Mouse (Mus musculus): ENCODE data around the gene 4932438H23Rik. TPM values are rescaled to one million over a fixed set of nuclear protein-coding genes. Genes with fewer than 3 reads are reported as not detected.

The 4932438H23Rik gene
- total and polyA plus RNA-seq, 3 experiments, result not detected

DNA sequence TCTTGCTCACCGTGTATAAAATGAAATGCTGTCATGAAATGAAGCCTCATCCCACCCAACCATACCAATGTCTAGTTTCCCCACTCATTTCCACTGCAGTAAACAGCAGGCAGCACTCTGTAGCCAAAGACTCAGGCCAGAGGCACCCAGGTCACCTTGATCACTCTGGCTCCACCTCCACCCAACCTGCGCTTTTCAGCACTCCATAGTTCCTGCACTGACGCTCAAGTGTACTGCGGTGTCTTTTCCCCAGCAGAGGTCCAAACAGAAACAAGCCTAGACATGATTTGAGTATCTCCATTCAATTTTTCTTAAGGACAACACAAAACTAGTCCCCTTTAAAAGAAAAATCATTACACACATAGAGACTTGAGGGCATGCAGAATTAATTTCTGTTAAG, 75.4 kb downstream of the 4932438H23Rik start:
- Histone ChIP-seq H3K4me3 (ENCODE audit: control insufficient read depth in 1 of 2, insufficient read depth in 1 of 2, low read depth in 2 of 2, low read length in 2 of 2) (no peak overlapping the region), H3K79me2 (ENCODE audit: control insufficient read depth, insufficient read depth, low read length, poor library complexity) (no peaks in the 10 kb centered on the region), H3K9me3 (replicated peaks; ENCODE audit: insufficient read depth, low read length) (no peaks in the 10 kb centered on the region), H3K9ac (ENCODE audit: control insufficient read depth, low read depth, low read length, poor library complexity, severe bottlenecking) (no peak overlapping the region), H3K4me1 (ENCODE audit: control insufficient read depth in 1 of 2, insufficient read depth in 2 of 2, low read length in 2 of 2) (no peaks in the 10 kb centered on the region; a peak in 1 of 4 replicates), H3K27me3 (ENCODE audit: control insufficient read depth in 1 of 2, insufficient read depth in 2 of 2, low read length in 2 of 2) (no peaks in the 10 kb centered on the region), H3K27ac (ENCODE audit: control insufficient read depth, low read depth, low read length) (no peak overlapping the region), H3K36me3 (ENCODE audit: control insufficient read depth in 1 of 2, insufficient read depth in 2 of 2, low read length in 2 of 2) (peaks cover 3 to 50% of the 10 kb centered on the region in 2 experiments)
- DNase-seq (ENCODE audit: low read depth, low spot score), result no peak
- TF ChIP-seq HCFC1 (IDR thresholded peaks at IDR 0.05; ENCODE audit: low read depth, low read length) (no peak), POLR2AphosphoS5 (IDR thresholded peaks at IDR 0.05; ENCODE audit: borderline replicate concordance, low read depth, low read length) (no peak), RAD21 (IDR thresholded peaks at IDR 0.05; ENCODE audit: low read depth, low read length) (no peak), CTCF (IDR thresholded peaks at IDR 0.05 in 2 of 3, conservative IDR thresholded peaks at IDR 0.05 in 1 of 3; ENCODE audit: control insufficient read depth in 1 of 3, insufficient read depth in 1 of 3, low read depth in 2 of 3, low read length in 3 of 3, poor library complexity in 1 of 3, severe bottlenecking in 1 of 3) (no peak), TBP (IDR thresholded peaks at IDR 0.05; ENCODE audit: low read depth, low read length) (no peak), TAL1 (IDR thresholded peaks at IDR 0.05; ENCODE audit: low read length) (no peak), BHLHE40 (IDR thresholded peaks at IDR 0.05; ENCODE audit: borderline replicate concordance, low read depth, low read length) (no peak), ZC3H11A (IDR thresholded peaks at IDR 0.05; ENCODE audit: low read depth, low read length) (no peak), SIN3A (IDR thresholded peaks at IDR 0.05; ENCODE audit: low read length) (no peak), UBTF (IDR thresholded peaks at IDR 0.05; ENCODE audit: borderline replicate concordance, insufficient read depth, low read depth, low read length) (no peak), E2F4 (IDR thresholded peaks at IDR 0.05; ENCODE audit: borderline replicate concordance, low read depth, low read length) (no peak), MYC (IDR thresholded peaks at IDR 0.05; ENCODE audit: low read depth, low read length) (no peak), MAZ (IDR thresholded peaks at IDR 0.05; ENCODE audit: low read depth, low read length) (no peak), POLR2AphosphoS2 (IDR thresholded peaks at IDR 0.05; ENCODE audit: low read length) (no peak), POLR2A (IDR thresholded peaks at IDR 0.05; ENCODE audit: control insufficient read depth in 1 of 2, insufficient read depth in 1 of 2, low read depth in 1 of 2, low read length in 2 of 2, poor library complexity in 1 of 2) (no peak), ZMIZ1 (IDR thresholded peaks at IDR 0.05; ENCODE audit: low read depth, low read length) (no peak), ELF1 (IDR thresholded peaks at IDR 0.05; ENCODE audit: low read depth, low read length) (no peak), ZKSCAN1 (IDR thresholded peaks at IDR 0.05; ENCODE audit: low read depth, low read length) (no peak), JUND (IDR thresholded peaks at IDR 0.05; ENCODE audit: low read depth, low read length) (no peak)

DNA sequence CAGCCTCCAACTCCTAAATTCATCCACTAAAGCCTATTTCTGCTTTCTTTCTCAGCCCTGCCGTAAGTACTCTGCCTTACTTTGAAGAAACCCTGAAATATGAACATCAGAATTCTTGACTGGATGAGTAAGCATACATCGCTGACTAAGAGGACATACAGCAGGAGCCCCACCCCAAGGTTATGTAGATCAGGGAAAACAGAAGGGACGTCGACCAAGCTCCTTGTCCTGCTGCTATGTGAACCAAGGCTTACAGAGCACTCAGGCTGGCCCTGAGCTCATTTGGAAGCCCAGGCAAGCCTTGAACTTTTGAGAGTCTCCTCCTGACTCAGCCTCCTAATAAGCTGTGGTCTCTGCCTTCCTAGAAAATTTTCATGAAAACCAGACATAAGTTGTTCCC, 79.2 kb downstream of the 4932438H23Rik start:
- H3K36me3 ChIP-seq (ENCODE audit: control insufficient read depth in 1 of 2, insufficient read depth in 2 of 2, low read length in 2 of 2), result peaks cover 7 to 40% of the 10 kb centered on the region in 2 experiments
- H3K27ac ChIP-seq (ENCODE audit: control insufficient read depth, low read depth, low read length), result no peak overlapping the region
- H3K79me2 ChIP-seq (ENCODE audit: control insufficient read depth, insufficient read depth, low read length, poor library complexity), result peaks cover 5% of the 10 kb centered on the region
- H3K9ac ChIP-seq (ENCODE audit: control insufficient read depth, low read depth, low read length, poor library complexity, severe bottlenecking), result no peak overlapping the region
- DNase-seq (ENCODE audit: low read depth, low spot score), result no peak
- H3K4me3 ChIP-seq (ENCODE audit: control insufficient read depth in 1 of 2, insufficient read depth in 1 of 2, low read depth in 2 of 2, low read length in 2 of 2), result no peak overlapping the region
- peaks cover 3 to 4% of the 10 kb centered on the region in 2 experiments for H3K4me1 ChIP-seq (ENCODE audit: control insufficient read depth in 1 of 2, insufficient read depth in 2 of 2, low read length in 2 of 2)
- H3K9me3 ChIP-seq (replicated peaks; ENCODE audit: insufficient read depth, low read length), result no peaks in the 10 kb centered on the region
- TF ChIP-seq GATA1 (IDR thresholded peaks at IDR 0.05; ENCODE audit: low read depth, low read length) (no peak), BHLHE40 (IDR thresholded peaks at IDR 0.05; ENCODE audit: borderline replicate concordance, low read depth, low read length) (no peak), ELF1 (IDR thresholded peaks at IDR 0.05; ENCODE audit: low read depth, low read length) (no peak), RCOR1 (IDR thresholded peaks at IDR 0.05; ENCODE audit: low read depth, low read length) (no peak), MAZ (IDR thresholded peaks at IDR 0.05; ENCODE audit: low read depth, low read length) (no peak), POLR2A (IDR thresholded peaks at IDR 0.05; ENCODE audit: control insufficient read depth in 1 of 2, insufficient read depth in 1 of 2, low read depth in 1 of 2, low read length in 2 of 2, poor library complexity in 1 of 2) (no peak), UBTF (IDR thresholded peaks at IDR 0.05; ENCODE audit: borderline replicate concordance, insufficient read depth, low read depth, low read length) (no peak), TCF12 (IDR thresholded peaks at IDR 0.05; ENCODE audit: low read depth, low read length) (no peak), MYC (IDR thresholded peaks at IDR 0.05; ENCODE audit: low read depth, low read length) (no peak), ETS1 (IDR thresholded peaks at IDR 0.05; ENCODE audit: low read depth, low read length) (no peak)
- H3K27me3 ChIP-seq (ENCODE audit: control insufficient read depth in 1 of 2, insufficient read depth in 2 of 2, low read length in 2 of 2), result no peaks in the 10 kb centered on the region

Data from MEL (cell line).